Mouse (Mus musculus): ENCODE measurements at regions not wholly inside any gene's neighbourhood (a gene's known extent, or its start where the extent isn't known, plus 50 kb on each side); places are given as distances from the start of the nearest gene placed in this dataset.

- no peak for DNase-seq (ENCODE audit: low read depth, low spot score)
Measured at GRCm38 (mm10) chr11:57904216-57904615, 71.6 kb upstream of the Hand1 start.

- DNase-seq (ENCODE audit: low read depth, low spot score) = no peak
Measured at GRCm38 (mm10) chr11:57899335-57899734, 66.7 kb upstream of the Hand1 start.

- DNase-seq (ENCODE audit: low read depth, low spot score) = no peak
Measured at GRCm38 (mm10) chr11:57895497-57895896, 62.9 kb upstream of the Hand1 start.

DNA sequence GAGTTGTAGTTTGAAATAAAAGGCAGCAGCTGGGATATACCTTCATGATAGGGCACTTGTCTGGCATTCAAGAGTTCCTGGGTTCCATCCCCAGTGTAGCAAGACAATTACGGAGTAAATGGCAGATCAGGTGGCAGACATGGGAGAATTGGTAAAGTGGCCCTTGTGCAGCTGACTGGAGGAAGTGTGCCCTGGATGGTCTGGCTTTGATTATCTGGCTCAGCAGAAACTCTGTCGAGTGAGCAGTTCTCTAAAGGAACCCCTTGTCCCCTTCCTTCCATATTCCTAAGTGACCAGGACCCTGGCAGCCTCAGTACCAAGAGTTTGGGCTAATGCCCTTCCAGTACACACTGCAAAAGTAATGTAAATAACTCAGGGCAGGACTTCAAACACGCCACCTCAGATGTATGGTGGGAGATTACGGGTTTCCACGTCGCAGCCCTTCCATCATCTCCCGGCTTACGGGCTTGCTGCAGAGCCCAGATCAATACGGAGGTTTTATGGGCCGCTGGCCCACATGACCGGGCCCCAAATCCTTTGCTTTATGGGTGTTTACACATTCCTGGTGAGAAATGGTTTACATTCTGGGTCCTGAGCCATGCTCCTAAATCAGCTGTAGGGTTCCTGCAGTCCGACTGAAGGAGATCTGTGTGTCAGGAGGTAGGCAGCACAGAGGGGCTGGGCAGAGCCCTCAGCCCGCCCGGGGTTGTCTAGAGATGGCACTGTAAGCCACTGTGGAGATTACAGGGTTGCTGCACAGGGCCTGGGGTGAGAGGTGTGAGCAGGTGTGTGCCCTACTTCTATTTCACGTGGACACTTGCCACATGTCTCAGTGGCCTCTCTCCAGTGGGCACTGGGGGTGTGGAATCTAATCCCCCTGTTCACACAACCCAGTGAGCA is 50.4 kb upstream of the Hand1 start:
- no peak for DNase-seq (ENCODE audit: low read depth, low spot score)
